Mouse (Mus musculus) large intestine, adult 2 months (tissue): ENCODE measurements at regions not wholly inside any gene's neighbourhood (a gene's known extent, or its start where the extent isn't known, plus 50 kb on each side); places are given as distances from the start of the nearest gene placed in this dataset.

Experiments
- DNase-seq: peaks from one replicate; pipeline ENCODE4 v3.0.0-alpha.2; 2012; ENCODE audit warnings: low read depth, low spot score
- WGBS: fragments of 180-500 bp; shearing (Covaris S2); methylation state at CpG from one replicate; pipeline ENCODE4 v1.1.7; 2018; 5-methylcytosine and 5-hydroxymethylcytosine counted together

- no peak for DNase-seq
- 70% methylated on average over 2 of the region's 2 CpGs for WGBS
Measured at GRCm38 (mm10) chr2:45785684-45786083, 668.5 kb upstream of the Zeb2 start.

GRCm38 (mm10) chr2:45783634-45784412 is 666.6 kb upstream of the Zeb2 start:
- WGBS: 79% methylated on average over 9 of the region's 9 CpGs
- DNase-seq: no peak

GRCm38 (mm10) chr2:45777466-45777865 is 660.3 kb upstream of the Zeb2 start:
- no peak for DNase-seq
- WGBS: 75% methylated on average over 7 of the region's 7 CpGs

- 90% methylated on average over 17 of the region's 17 CpGs for WGBS
Measured at GRCm38 (mm10) chr2:45776485-45777135, 659.4 kb upstream of the Zeb2 start.

GRCm38 (mm10) chr2:45775691-45776090 is 658.5 kb upstream of the Zeb2 start:
- 71% methylated on average over 4 of the region's 4 CpGs for WGBS
- DNase-seq: no peak

More at GRCm38 (mm10) chr2:45776485-45777135, 659.4 kb upstream of the Zeb2 start:
- DNase-seq: no peak

GRCm38 (mm10) chr2:45774416-45774815 is 657.2 kb upstream of the Zeb2 start:
- no peak for DNase-seq
- 79% methylated on average over 3 of the region's 3 CpGs for WGBS

GRCm38 (mm10) chr2:45757176-45757575 is 640.0 kb upstream of the Zeb2 start:
- no peak for DNase-seq
- WGBS: 54% methylated on average over 1 of the region's 1 CpGs

GRCm38 (mm10) chr2:45756395-45756794 is 639.2 kb upstream of the Zeb2 start:
- DNase-seq: no peak
- 74% methylated on average over 3 of the region's 3 CpGs for WGBS

GRCm38 (mm10) chr2:45751746-45752145 is 634.6 kb upstream of the Zeb2 start:
- WGBS: 72% methylated on average over 2 of the region's 2 CpGs
- DNase-seq: no peak

- WGBS: 75% methylated on average over 2 of the region's 2 CpGs
- no peak for DNase-seq
Measured at GRCm38 (mm10) chr2:45749379-45749778, 632.2 kb upstream of the Zeb2 start.

GRCm38 (mm10) chr2:45747263-45748236 is 630.4 kb upstream of the Zeb2 start:
- DNase-seq: no peak
- WGBS: 24% methylated on average over 7 of the region's 7 CpGs

- 73% methylated on average over 4 of the region's 4 CpGs for WGBS
- DNase-seq: no peak
Measured at GRCm38 (mm10) chr2:45746606-45747005, 629.4 kb upstream of the Zeb2 start.

- no peak for DNase-seq
- 85% methylated on average over 2 of the region's 2 CpGs for WGBS
Measured at GRCm38 (mm10) chr2:45736278-45736677, 619.1 kb upstream of the Zeb2 start.

GRCm38 (mm10) chr2:45713997-45714396 is 596.8 kb upstream of the Zeb2 start:
- no peak for DNase-seq
- 42% methylated on average over 4 of the region's 4 CpGs for WGBS

GRCm38 (mm10) chr2:45707026-45707425 is 589.8 kb upstream of the Zeb2 start:
- DNase-seq: no peak

- DNase-seq: no peak
Measured at GRCm38 (mm10) chr2:45702511-45702910, 585.3 kb upstream of the Zeb2 start.

GRCm38 (mm10) chr2:45700578-45700977 is 583.4 kb upstream of the Zeb2 start:
- 78% methylated on average over 1 of the region's 1 CpGs for WGBS

GRCm38 (mm10) chr2:45693291-45694020 is 576.3 kb upstream of the Zeb2 start:
- 70% methylated on average over 8 of the region's 8 CpGs for WGBS
- no peak for DNase-seq

More at GRCm38 (mm10) chr2:45700578-45700977, 583.4 kb upstream of the Zeb2 start:
- no peak for DNase-seq

GRCm38 (mm10) chr2:45692819-45693218 is 575.6 kb upstream of the Zeb2 start:
- DNase-seq: no peak
- 80% methylated on average over 1 of the region's 1 CpGs for WGBS
